Mouse (Mus musculus): ENCODE measurements at regions not wholly inside any gene's neighbourhood (a gene's known extent, or its start where the extent isn't known, plus 50 kb on each side); places are given as distances from the start of the nearest gene placed in this dataset.

DNA sequence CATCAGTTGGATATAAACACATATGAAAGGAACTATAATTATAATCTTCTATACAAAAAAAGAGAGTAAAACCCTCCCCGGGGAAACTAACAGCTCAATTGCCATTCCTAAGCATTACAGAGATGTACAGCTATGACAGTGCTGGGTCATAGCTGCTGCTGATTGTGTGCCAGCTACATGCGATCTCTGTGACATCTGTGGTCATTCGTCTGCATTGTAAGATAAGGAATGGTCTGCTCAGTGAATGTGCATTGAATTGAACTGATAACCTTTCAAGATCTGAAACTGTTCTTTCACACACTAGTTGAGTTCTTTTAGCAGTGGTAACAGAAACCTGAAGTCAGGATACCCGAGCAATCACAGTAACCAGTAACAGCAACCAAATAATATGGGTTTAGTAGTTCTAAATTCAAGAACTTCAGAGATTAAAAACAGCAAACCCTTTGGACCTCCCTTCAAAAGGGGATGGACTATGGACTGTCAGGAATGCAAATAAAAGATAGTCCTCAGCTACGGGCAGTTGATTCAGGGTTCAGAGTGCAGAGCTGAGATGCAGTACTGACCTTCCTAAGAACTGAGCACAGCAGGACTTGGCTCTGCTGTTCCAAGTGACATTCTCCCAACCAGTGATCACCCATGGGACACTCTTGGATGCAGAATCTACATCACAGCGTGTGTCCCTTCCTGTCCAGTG, 295.7 kb downstream of the Cd47 start:
- no peak for ATAC-seq

DNA sequence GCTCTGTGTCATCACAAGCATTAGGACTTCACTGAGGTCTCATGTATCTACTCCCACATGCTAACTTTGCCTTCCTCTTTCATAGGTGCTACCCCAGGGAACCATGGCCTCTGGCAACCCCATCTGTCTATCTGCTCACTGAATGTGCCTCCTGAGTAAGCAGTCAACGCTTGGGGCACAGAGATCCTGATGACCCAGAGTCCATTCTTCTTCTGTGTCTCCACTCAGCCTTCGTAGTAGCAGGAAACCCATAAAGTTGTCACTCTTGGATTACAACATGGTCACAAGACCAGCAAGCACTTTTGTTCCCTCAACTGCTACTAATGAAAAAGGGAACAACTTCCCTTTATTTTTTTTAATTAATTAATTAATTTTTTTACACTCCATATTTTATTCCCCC, 296.2 kb downstream of the Cd47 start:
- no peak for ATAC-seq

DNA sequence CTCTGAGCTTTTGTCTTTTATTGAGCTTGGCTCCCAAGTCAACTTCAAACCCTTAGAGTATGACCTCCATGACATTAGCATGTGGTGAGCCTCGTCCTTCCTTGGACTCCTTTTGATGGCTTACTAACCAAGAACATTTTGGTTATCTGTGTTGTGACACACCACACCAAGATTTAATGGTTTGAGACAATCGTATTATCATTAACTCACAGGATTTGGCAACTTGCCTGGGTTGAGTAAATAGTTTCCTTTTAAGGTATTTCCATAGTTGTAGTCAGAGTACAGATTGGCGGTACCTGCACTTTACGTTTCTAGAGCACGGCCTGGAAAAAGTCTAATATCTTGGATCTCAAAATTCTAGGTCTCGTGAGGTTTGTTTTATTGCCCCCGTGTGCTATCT, 303.0 kb downstream of the Cd47 start:
- no peak for ATAC-seq

DNA sequence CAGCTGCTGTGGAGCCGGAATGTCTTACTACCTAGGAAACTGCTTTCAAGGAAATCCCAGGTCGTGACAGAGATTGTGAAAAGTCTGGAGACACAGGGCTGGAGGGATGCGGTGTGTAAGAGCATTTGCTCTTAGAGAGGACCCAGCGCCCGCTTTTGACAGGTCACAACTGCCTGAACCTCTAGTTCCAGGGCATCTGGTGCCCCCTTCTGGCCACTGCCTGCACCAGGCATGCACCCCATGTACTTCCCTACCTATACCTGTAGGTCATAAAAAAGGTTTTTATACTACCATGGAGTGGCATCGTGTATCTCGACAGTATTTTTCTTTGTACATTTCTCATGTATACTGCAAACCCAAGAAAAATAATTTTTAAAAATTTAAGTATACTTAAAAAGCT, 314.0 kb downstream of the Bbx start:
- no peak for ATAC-seq

DNA sequence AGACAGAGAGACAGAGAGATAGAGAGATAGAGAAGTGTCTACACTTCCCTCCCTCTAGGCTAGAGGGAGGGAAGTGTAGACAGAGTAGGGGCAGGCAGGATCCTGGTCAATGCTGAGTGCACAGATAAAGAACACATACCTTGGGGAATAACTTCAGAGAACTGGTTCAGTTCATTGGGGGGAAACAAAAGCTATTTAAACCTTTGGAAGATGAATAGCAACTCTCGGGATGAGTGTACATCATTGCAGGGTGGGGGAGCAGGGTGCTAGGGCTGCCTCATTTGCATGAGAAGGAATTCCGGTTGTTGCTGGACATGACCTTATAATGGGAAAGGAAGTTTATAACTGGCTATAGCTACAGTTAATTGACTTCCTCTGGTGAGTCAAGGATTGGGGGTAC, 309.7 kb downstream of the Bbx start:
- ATAC-seq, result no peak

DNA sequence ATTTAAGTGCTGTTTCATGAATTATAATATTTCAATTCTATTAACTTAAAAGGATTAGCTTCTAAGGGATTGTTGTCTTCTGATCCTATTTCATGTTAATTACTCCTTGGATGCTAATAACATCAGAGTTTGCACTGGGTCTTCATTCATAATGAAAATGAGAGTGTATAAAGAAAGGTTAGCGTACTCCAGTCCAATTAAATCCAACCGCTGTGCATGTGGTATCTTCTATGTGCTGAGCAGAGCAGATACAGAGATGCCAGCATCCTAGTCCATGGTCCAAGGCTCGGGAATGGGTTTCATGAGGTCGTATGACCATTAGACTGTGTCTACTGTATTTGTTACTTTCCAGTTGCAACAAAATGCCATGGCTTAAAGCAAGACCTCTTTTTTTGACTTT, 307.5 kb downstream of the Bbx start:
- no peak for ATAC-seq

DNA sequence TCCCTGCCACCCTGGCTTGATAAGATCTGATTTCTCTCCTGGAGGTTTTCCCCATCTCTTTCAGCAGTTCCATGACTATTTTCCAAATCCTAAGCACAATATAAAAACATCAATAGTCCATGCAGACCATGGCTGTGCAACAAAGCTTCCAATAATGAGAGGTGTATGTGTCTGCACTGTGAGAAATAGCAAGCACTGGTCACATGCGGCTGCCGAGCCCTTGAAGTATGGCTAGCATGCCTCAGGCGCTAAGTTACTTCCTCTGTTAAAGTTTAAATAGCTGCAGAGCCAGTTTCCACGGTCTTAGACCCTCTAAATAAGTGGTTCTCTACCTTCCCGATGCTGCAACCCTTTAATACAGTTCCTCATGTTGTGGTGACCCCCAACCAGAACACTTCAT, 306.6 kb downstream of the Bbx start:
- no peak for ATAC-seq

DNA sequence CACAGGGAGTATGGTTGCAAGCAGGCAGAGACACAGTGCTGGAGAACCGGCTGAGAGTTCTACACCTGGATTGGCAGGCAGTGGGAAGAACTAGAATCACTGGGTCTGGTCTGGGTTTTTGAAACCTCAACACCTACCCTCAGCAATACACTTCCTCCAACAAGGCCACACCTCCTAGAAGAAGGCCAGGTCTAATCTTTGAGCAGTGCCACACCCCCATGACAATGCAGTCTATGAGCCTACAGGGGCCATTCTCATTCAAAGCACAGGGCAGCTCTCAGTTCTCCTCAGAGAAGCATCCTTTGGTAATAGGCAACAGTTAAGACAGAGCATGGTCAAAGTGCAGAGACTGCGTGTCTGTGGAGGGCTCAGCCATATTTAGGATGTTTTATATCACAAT, 300.8 kb downstream of the Bbx start:
- ATAC-seq, result no peak
